Mouse (Mus musculus): ENCODE results near the gene Klhl35. TPM values are rescaled to one million over a fixed set of nuclear protein-coding genes. Genes with fewer than 3 reads are reported as not detected.

The Klhl35 gene
- polyA plus RNA-seq, 1 experiment from 2014 or later, result 3.8 TPM

DNA sequence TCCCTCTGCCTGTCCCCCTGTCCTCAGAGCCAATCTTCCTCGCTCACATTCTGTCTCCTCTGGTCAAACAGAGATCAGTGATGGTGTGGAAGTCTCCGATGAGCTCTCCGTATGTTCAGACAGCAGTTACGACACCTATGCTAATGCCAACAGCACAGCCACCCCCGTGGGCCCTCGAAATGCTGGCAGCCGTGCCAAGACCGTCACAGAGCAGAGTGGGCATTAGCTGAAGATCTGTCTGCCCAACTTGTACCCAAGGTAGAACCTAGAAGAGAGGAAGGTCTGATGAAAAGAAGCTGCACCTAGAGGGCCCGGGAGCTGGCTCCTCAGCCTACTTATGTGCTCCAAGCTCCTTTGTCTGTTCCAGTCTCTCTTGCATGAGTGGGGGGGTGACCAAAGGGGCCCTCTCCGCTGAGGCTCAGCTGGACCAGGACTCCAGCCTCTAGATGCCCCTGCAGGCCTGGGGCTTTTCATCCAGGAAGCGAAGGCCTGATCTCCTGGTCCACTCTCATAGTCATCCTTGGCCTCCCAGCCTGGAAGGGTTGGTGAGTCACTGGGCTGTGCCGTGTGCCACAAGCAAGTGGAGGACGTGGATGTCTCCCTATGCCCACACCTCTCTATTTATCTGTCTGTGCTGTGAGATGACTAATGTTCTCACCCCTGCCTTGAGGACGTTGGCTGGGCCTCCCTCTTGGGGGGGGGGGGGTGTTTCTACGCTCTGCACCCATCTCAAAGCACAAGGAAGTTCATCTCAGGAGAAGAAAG, 5.7 kb upstream of the Klhl35 start:
- DNase-seq (ENCODE audit: low spot score), result no peak
- no peaks in the 10 kb centered on the region for H3K9me3 ChIP-seq (replicated peaks; ENCODE audit: control insufficient read depth, low read length)
- ATAC-seq, result no peak
- no peak overlapping the region for H3K9ac ChIP-seq (ENCODE audit: low read length)
- no peaks in the 10 kb centered on the region for H3K27me3 ChIP-seq (replicated peaks; ENCODE audit: control insufficient read depth, insufficient read depth, low read length)
- H3K4me1 ChIP-seq (ENCODE audit: control insufficient read depth, insufficient read depth, low read length), result no peaks in the 10 kb centered on the region
- H3K4me3 ChIP-seq (ENCODE audit: low read depth, low read length), result no peak overlapping the region
- WGBS, result 92% methylated on average over 14 of the region's 15 CpGs
- no peak overlapping the region for H3K4me2 ChIP-seq (ENCODE audit: low read length)
- no peak overlapping the region for H3K27ac ChIP-seq (ENCODE audit: low read depth, low read length)
- peaks cover 26% of the 10 kb centered on the region; the same call in 1 of the 2 replicates for H3K36me3 ChIP-seq (ENCODE audit: control insufficient read depth, insufficient read depth, low read length)

DNA sequence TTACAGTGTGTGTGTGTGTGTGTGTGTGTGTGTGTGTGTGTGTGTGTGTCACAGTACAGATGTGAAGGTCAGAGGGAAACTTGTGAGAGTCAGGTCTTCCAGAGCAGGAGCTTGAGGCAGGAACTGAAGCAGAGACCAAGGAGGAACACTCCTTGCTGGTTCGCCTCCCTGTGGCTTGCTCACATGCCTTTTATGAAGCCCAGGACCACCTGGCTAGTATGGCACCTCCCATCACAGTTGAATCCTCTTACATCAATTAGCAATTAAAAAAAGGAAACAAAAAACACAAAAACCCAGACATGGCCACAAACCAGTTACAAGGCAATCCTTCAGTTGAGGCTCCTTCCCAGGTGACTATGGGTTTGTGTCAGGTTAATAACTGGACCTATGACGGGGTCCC, 2.7 kb upstream of the Klhl35 start:
- Histone ChIP-seq H3K27me3 (replicated peaks; ENCODE audit: control insufficient read depth, insufficient read depth, low read length) (no peaks in the 10 kb centered on the region), H3K4me3 (ENCODE audit: low read depth, low read length) (no peak overlapping the region), H3K4me2 (ENCODE audit: low read length) (no peak overlapping the region), H3K27ac (ENCODE audit: low read depth, low read length) (no peak overlapping the region), H3K9me3 (replicated peaks; ENCODE audit: control insufficient read depth, low read length) (no peaks in the 10 kb centered on the region), H3K9ac (ENCODE audit: low read length) (no peak overlapping the region), H3K4me1 (ENCODE audit: control insufficient read depth, insufficient read depth, low read length) (peaks cover 18% of the 10 kb centered on the region), H3K36me3 (ENCODE audit: control insufficient read depth, insufficient read depth, low read length) (peaks cover 20% of the 10 kb centered on the region; the same call in 1 of the 2 replicates)
- no peak for DNase-seq (ENCODE audit: low spot score)
- WGBS, result 72% methylated on average over 2 of the region's 2 CpGs
- no peak for ATAC-seq

DNA sequence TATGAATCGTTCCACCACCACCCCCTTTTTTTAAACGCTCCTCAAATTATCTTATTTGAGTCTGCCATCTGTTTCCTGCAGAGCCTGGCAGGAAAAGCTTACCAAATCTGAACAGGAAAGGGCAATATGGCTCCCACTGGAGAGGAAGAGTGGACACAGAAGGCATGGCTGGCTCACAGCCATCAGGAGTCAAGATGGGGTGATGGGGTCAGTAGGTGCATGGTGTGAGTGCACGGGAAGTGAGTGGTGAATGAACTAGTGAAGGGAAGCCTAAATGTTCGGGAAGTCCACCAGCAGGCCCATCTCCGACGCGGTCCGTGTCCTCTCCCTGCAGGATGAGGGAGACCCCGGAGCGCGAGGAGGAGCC, 2.1 kb downstream of the Klhl35 start:
- ATAC-seq, result no peak
- 24% methylated on average over 11 of the region's 11 CpGs for WGBS
- peaks cover 25% of the 10 kb centered on the region for H3K4me1 ChIP-seq (ENCODE audit: control insufficient read depth, insufficient read depth, low read length)

DNA sequence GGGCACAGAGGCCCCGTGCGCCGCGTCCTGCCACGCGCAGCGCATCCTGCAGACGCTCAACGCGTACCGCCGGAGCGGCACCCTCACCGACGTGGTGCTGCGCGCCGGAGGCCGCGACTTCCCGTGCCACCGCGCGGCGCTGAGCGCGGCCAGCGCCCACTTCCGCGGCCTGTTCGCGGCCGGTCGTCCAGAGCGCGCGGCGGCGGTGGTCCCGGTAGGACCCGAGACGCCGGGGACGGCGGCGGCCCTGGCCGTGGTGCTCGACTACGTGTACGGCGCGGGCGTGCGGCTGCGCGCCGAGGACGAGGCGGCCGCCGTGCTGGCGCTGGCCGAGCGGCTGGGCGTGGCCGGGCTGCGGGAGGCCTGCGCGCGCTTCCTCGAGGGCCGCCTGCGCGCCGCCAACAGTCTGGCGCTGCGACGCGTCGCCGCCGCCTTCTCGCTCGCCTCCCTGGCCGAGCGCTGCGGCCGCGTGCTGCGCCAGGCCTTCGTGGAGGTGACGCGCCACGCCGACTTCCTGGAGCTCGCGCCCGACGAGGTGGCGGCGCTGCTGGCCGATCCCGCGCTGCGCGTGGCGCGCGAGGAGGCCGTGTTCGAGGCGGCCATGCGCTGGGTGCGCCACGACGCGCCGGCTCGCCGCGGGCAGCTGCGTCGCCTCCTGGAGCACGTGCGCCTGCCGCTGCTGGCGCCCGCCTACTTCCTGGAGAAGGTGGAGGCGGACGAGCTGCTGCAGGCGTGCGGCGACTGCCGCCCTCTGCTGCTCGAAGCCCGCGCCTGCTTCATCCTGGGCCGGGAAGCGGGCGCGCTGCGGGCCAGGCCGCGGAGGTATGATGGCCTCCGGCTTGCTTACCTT, 2.7 kb downstream of the Klhl35 start:
- H3K9ac ChIP-seq (ENCODE audit: low read length), result peak overlapping the region; percentile 72
- DNase-seq (ENCODE audit: low spot score) (peak; percentile 90), ATAC-seq (peak; percentile 86)
- H3K4me1 ChIP-seq (ENCODE audit: control insufficient read depth, insufficient read depth, low read length), result peaks cover 25% of the 10 kb centered on the region
- no peaks in the 10 kb centered on the region for H3K27me3 ChIP-seq (replicated peaks; ENCODE audit: control insufficient read depth, insufficient read depth, low read length)
- no peaks in the 10 kb centered on the region for H3K9me3 ChIP-seq (replicated peaks; ENCODE audit: control insufficient read depth, low read length)
- H3K27ac ChIP-seq (ENCODE audit: low read depth, low read length), result peak overlapping the region; percentile 89
- H3K4me3 ChIP-seq (ENCODE audit: low read depth, low read length), result peak overlapping the region; percentile 44
- WGBS, result 2% methylated on average over 94 of the region's 145 CpGs
- H3K4me2 ChIP-seq (ENCODE audit: low read length), result peak overlapping the region; percentile 74
- peaks cover 14% of the 10 kb centered on the region for H3K36me3 ChIP-seq (ENCODE audit: control insufficient read depth, insufficient read depth, low read length)

More for the DNA sequence above, 2.1 kb downstream of the Klhl35 start:
- H3K27me3 ChIP-seq (replicated peaks; ENCODE audit: control insufficient read depth, insufficient read depth, low read length), result no peaks in the 10 kb centered on the region
- H3K4me2 ChIP-seq (ENCODE audit: low read length), result peak overlapping the region; percentile 74
- peak; percentile 54 for DNase-seq (ENCODE audit: low spot score)
- H3K9ac ChIP-seq (ENCODE audit: low read length), result peak overlapping the region; percentile 72
- peak overlapping the region; percentile 44 for H3K4me3 ChIP-seq (ENCODE audit: low read depth, low read length)
- H3K36me3 ChIP-seq (ENCODE audit: control insufficient read depth, insufficient read depth, low read length), result peaks cover 8% of the 10 kb centered on the region
- no peaks in the 10 kb centered on the region for H3K9me3 ChIP-seq (replicated peaks; ENCODE audit: control insufficient read depth, low read length)
- peak overlapping the region; percentile 89 for H3K27ac ChIP-seq (ENCODE audit: low read depth, low read length)

DNA sequence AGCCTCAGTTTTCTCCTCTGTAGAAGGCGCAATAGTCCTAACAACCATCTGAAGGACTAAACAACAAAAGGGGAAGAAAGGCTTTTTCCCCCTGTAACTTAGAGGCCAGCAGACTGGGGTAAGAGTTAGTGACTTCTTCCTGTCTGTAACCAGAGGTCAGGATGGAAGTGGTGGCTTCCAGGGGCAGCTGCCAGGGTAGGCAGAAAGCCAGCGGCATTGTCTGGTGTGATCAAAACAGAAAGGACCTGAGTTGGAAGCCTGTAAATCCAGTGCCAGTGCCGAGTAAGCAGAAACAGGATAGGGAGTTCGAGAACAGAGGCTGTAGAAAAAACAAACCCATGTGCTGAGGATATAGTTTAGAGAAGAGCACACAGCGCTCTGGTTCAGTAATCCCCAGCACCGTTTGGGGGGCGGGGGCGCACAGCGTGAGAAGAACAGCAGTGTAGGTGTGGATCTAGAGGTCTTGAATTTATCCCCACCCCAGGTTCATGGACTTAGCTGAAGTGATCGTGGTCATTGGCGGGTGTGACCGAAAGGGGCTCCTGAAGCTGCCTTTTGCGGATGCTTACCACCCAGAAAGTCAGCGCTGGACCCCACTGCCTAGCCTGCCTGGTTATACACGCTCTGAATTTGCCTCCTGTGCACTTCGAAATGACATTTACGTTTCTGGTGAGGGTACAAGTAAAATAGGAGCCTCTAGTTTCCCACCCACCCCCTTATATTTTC, 4.0 kb downstream of the Klhl35 start:
- 83% methylated on average over 17 of the region's 17 CpGs for WGBS
- H3K27ac ChIP-seq (ENCODE audit: low read depth, low read length), result no peak overlapping the region
- peaks cover 25% of the 10 kb centered on the region for H3K4me1 ChIP-seq (ENCODE audit: control insufficient read depth, insufficient read depth, low read length)
- no peaks in the 10 kb centered on the region for H3K27me3 ChIP-seq (replicated peaks; ENCODE audit: control insufficient read depth, insufficient read depth, low read length)
- H3K4me2 ChIP-seq (ENCODE audit: low read length), result no peak overlapping the region
- DNase-seq (ENCODE audit: low spot score) (no peak), ATAC-seq (no peak)
- H3K36me3 ChIP-seq (ENCODE audit: control insufficient read depth, insufficient read depth, low read length), result peaks cover 25% of the 10 kb centered on the region
- no peak overlapping the region for H3K9ac ChIP-seq (ENCODE audit: low read length)
- H3K9me3 ChIP-seq (replicated peaks; ENCODE audit: control insufficient read depth, low read length), result no peaks in the 10 kb centered on the region
- H3K4me3 ChIP-seq (ENCODE audit: low read depth, low read length), result no peak overlapping the region

DNA sequence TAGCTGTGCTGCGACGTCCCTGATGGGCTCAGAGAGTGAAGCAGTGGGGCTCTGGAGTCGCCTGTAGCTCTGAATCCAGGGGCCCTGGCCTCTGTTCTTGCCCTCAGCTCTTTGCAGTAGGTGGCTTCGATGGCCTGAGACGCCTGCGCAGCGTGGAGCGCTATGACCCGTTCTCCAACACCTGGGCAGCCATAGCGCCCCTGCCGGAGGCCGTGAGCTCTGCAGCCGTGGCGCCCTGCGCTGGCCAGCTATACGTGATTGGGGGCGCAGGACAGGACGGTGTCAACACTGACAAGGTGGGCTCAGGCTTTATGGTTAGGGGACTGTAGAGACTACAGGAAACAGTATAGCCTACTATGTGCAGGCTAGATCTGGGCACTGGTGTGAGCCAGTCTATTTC, 5.8 kb downstream of the Klhl35 start:
- 58% methylated on average over 18 of the region's 18 CpGs for WGBS
- H3K9me3 ChIP-seq (replicated peaks; ENCODE audit: control insufficient read depth, low read length), result no peaks in the 10 kb centered on the region
- no peak for DNase-seq (ENCODE audit: low spot score)
- H3K36me3 ChIP-seq (ENCODE audit: control insufficient read depth, insufficient read depth, low read length), result peaks cover 31% of the 10 kb centered on the region
- ATAC-seq, result no peak
- no peaks in the 10 kb centered on the region for H3K27me3 ChIP-seq (replicated peaks; ENCODE audit: control insufficient read depth, insufficient read depth, low read length)
- no peak overlapping the region for H3K9ac ChIP-seq (ENCODE audit: low read length)
- H3K4me1 ChIP-seq (ENCODE audit: control insufficient read depth, insufficient read depth, low read length), result peaks cover 16% of the 10 kb centered on the region
- H3K27ac ChIP-seq (ENCODE audit: low read depth, low read length), result no peak overlapping the region
- H3K4me3 ChIP-seq (ENCODE audit: low read depth, low read length), result no peak overlapping the region
- H3K4me2 ChIP-seq (ENCODE audit: low read length), result no peak overlapping the region

DNA sequence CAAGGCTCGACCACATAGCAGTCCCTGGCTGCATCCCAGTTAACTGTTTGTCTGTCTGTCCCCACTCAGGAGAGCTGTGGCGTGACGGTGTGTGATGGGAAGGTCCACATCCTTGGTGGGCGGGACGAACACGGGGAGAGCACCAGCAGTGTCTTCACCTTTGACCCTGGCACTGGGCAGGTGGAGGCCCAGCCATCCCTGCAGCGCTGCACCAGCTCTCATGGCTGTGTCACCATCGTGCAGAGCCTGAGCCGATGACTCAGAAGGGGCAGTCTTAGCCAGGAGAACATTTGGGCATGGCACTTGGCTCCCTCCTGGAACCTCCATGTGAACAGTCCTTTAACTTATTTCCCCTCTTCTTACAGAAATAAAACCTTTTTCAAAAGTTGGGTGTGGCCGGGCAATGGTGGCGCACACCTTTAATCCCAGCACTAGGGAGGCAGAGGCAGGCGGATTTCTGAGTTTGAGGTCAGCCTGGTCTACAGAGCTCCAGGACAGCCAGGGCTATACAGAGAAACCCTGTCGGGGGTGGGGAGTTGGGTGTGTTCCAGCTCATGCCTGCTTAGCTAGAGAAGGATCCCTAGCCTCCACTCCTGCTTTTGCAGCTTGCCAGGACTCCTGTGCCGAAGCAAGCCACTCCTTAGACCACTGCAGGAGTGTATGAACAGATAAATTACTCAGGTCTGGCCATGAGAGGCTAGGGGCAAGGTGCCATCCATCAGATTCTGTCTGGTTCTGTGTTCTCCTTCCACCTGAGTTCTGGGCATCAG, 8.0 kb downstream of the Klhl35 start:
- no peak overlapping the region for H3K4me2 ChIP-seq (ENCODE audit: low read length)
- no peak overlapping the region for H3K27ac ChIP-seq (ENCODE audit: low read depth, low read length)
- no peaks in the 10 kb centered on the region for H3K27me3 ChIP-seq (replicated peaks; ENCODE audit: control insufficient read depth, insufficient read depth, low read length)
- peaks cover 54% of the 10 kb centered on the region for H3K36me3 ChIP-seq (ENCODE audit: control insufficient read depth, insufficient read depth, low read length)
- H3K9me3 ChIP-seq (replicated peaks; ENCODE audit: control insufficient read depth, low read length), result no peaks in the 10 kb centered on the region
- WGBS, result 88% methylated on average over 14 of the region's 14 CpGs
- H3K4me3 ChIP-seq (ENCODE audit: low read depth, low read length), result no peak overlapping the region
- DNase-seq (ENCODE audit: low spot score) (no peak), ATAC-seq (no peak)
- no peak overlapping the region for H3K9ac ChIP-seq (ENCODE audit: low read length)
- peaks cover 5% of the 10 kb centered on the region for H3K4me1 ChIP-seq (ENCODE audit: control insufficient read depth, insufficient read depth, low read length)

DNA sequence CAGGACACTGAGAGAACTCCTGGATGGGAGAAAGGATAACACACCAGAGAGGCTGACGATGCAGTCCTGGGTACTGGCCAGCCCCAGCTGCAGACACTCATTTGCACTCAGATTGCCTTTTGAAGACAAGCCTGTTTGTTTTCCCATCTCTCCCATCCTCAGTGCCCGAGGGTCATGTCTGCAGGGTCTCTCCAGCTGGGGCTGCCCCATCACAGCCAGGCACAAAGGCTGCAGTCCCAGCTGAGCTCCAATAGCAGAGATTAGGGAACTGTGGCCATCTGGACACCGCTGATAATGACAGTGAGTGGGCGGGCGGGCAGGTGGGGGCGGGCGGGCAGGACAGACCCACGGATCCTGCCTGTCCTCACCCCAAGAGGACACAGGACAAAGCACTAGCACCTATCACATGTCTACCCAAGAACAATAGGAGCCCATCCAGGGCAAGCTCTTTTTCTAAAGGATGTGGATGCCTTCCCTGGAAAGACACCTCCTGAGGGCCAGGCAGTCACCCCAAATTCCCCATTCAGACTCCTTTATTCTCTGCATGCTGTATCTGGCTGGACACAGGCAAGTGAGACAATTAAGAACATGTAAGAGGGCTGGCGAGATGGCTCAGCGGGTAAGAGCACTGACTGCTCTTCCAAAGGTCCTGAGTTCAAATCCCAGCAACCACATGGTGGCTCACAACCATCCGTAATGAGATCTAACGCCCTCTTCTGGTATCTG, 9.2 kb downstream of the Klhl35 start:
- Histone ChIP-seq H3K9me3 (replicated peaks; ENCODE audit: control insufficient read depth, low read length) (no peaks in the 10 kb centered on the region), H3K27ac (ENCODE audit: low read depth, low read length) (peak overlapping the region; percentile 52), H3K4me1 (ENCODE audit: control insufficient read depth, insufficient read depth, low read length) (no peaks in the 10 kb centered on the region), H3K4me3 (ENCODE audit: low read depth, low read length) (no peak overlapping the region), H3K4me2 (ENCODE audit: low read length) (no peak overlapping the region), H3K27me3 (replicated peaks; ENCODE audit: control insufficient read depth, insufficient read depth, low read length) (no peaks in the 10 kb centered on the region), H3K36me3 (ENCODE audit: control insufficient read depth, insufficient read depth, low read length) (peaks cover 65% of the 10 kb centered on the region), H3K9ac (ENCODE audit: low read length) (no peak overlapping the region)
- 65% methylated on average over 12 of the region's 12 CpGs for WGBS
- DNase-seq (ENCODE audit: low spot score) (no peak), ATAC-seq (peak; percentile 47; the same call in 1 of the 2 replicates)
